Mouse (Mus musculus) forebrain, postnatal 0 days (tissue): Measurements from ENCODE around the gene Gpcpd1. TPM values are rescaled to one million over a fixed set of nuclear protein-coding genes. Genes with fewer than 3 reads are reported as not detected.
A peak's percentile ranks its signal among the peaks of the same experiment; 100 is the strongest.

Source experiments
- ATAC-seq: fragments of 200-750 bp; cut with Nextera tagmentation; 2 replicates; pipeline ENCODE4 v1.8.0; 2017; ENCODE audit warnings: mild to moderate bottlenecking, moderate library complexity
- DNase-seq: peaks from one replicate; pipeline ENCODE4 v3.0.0-alpha.2; 2015
- H3K27ac ChIP-seq: fragments of 300-500 bp; sonication (generic); 2 replicates; pipeline ENCODE4 v1.5.1; 2014; ENCODE audit warnings: low read depth, mild to moderate bottlenecking, antibody characterized with exemption, low read length, moderate library complexity, mixed read lengths
- H3K27me3 ChIP-seq: fragments of 300-500 bp; sonication (generic); 2 replicates; pipeline ENCODE4 v1.6.1; 2014; ENCODE audit warnings: mild to moderate bottlenecking, low read length, mixed read lengths; ENCODE audit not compliant: insufficient read depth
- H3K36me3 ChIP-seq: fragments of 300-500 bp; sonication (generic); 2 replicates; pipeline ENCODE4 v1.6.1; 2014; ENCODE audit warnings: mild to moderate bottlenecking, moderate library complexity; ENCODE audit not compliant: insufficient read depth
- H3K4me1 ChIP-seq: fragments of 300-500 bp; sonication (generic); 2 replicates; pipeline ENCODE4 v1.6.1; 2014; ENCODE audit warnings: antibody characterized with exemption; ENCODE audit not compliant: insufficient read depth
- H3K4me2 ChIP-seq: fragments of 300-500 bp; sonication (generic); 2 replicates; pipeline ENCODE4 v1.6.1; 2014; ENCODE audit warnings: low read depth, mild to moderate bottlenecking, moderate library complexity
- H3K4me3 ChIP-seq: fragments of 300-500 bp; sonication (generic); 2 replicates; pipeline ENCODE4 v1.5.1; 2014; ENCODE audit warnings: low read depth, low read length, mixed read lengths
- H3K9ac ChIP-seq: fragments of 300-500 bp; sonication (generic); 2 replicates; pipeline ENCODE4 v1.6.1; 2014; ENCODE audit warnings: mild to moderate bottlenecking
- H3K9me3 ChIP-seq: fragments of 300-500 bp; sonication (generic); 2 replicates; pipeline ENCODE4 v1.6.1; 2016; ENCODE audit warnings: low read length
- CTCF ChIP-seq: sonication (generic); IDR thresholded peaks from 2 replicates; pipeline ENCODE4 v1.5.1; 2016; ENCODE audit warnings: antibody characterized with exemption, control low read depth, low read depth
- WGBS: fragments of 180-500 bp; shearing (Covaris S2); extraction: QIAGEN DNeasy Blood & Tissue Kit; methylation state at CpG from one replicate; pipeline ENCODE4 v1.1.7; 2014; 5-methylcytosine and 5-hydroxymethylcytosine counted together
- polyA plus RNA-seq: library from polyadenylated mRNA; unstranded; fragments of >200 nt; fragmentation: Nextera tagmentation; extraction: Ambion mirVana; gene quantifications from 2 replicates; pipeline ENCODE4 v1.2.1, GENCODE M21; 2015
- total RNA-seq: library from RNA; depleted of rRNA; stranded (reverse); fragments of >200 nt; gene quantifications from 2 replicates; pipeline ENCODE4 v1.2.3, GENCODE M21; 2014

Gene Gpcpd1
- total and polyA plus RNA-seq, 2 experiments from 2014 or later = 80.1 to 97.7 TPM

GRCm38 (mm10) chr2:132569686-132570085 is 17.8 kb downstream of the Gpcpd1 start:
- TF ChIP-seq CTCF = no peak
- no peaks in the 10 kb centered on the region for H3K27me3 ChIP-seq
- no peak overlapping the region for H3K9ac ChIP-seq
- no peak for ATAC-seq
- H3K9me3 ChIP-seq = no peaks in the 10 kb centered on the region
- H3K4me3 ChIP-seq = no peak overlapping the region
- H3K27ac ChIP-seq = no peak overlapping the region
- no peak for DNase-seq
- no peaks in the 10 kb centered on the region for H3K4me1 ChIP-seq
- peaks cover 42% of the 10 kb centered on the region for H3K36me3 ChIP-seq
- no peak overlapping the region for H3K4me2 ChIP-seq
- WGBS = 84% methylated on average over 6 of the region's 6 CpGs

- no peak overlapping the region for H3K9ac ChIP-seq
- ATAC-seq (no peak), DNase-seq (no peak)
- 87% methylated on average over 2 of the region's 2 CpGs for WGBS
- TF ChIP-seq CTCF = no peak
- no peak overlapping the region for H3K27ac ChIP-seq
- no peak overlapping the region for H3K4me3 ChIP-seq
- H3K9me3 ChIP-seq = no peaks in the 10 kb centered on the region
- H3K36me3 ChIP-seq = peaks cover 47% of the 10 kb centered on the region
- H3K4me1 ChIP-seq = no peaks in the 10 kb centered on the region
- H3K27me3 ChIP-seq = no peaks in the 10 kb centered on the region
- no peak overlapping the region for H3K4me2 ChIP-seq
These were observed 20.1 kb downstream of the Gpcpd1 start for GRCm38 (mm10) chr2:132567414-132567813.

- Histone ChIP-seq H3K4me2 (no peak overlapping the region), H3K27ac (no peak overlapping the region), H3K27me3 (no peaks in the 10 kb centered on the region), H3K36me3 (peaks cover 26% of the 10 kb centered on the region), H3K9ac (no peak overlapping the region), H3K9me3 (no peaks in the 10 kb centered on the region), H3K4me3 (no peak overlapping the region), H3K4me1 (no peaks in the 10 kb centered on the region)
- ATAC-seq (no peak), DNase-seq (no peak)
- TF ChIP-seq CTCF = no peak
- 98% methylated on average over 4 of the region's 4 CpGs for WGBS
These were observed 25.7 kb downstream of the Gpcpd1 start for GRCm38 (mm10) chr2:132561860-132562259.

- peaks cover 21% of the 10 kb centered on the region for H3K36me3 ChIP-seq
- ATAC-seq = peak; percentile 20; the same call in 1 of the 2 replicates
- H3K9me3 ChIP-seq = no peaks in the 10 kb centered on the region
- no peak overlapping the region for H3K4me2 ChIP-seq
- no peaks in the 10 kb centered on the region for H3K27me3 ChIP-seq
- no peak overlapping the region for H3K9ac ChIP-seq
- no peak for TF ChIP-seq CTCF
- no peak overlapping the region for H3K4me3 ChIP-seq
- H3K27ac ChIP-seq = no peak overlapping the region
- DNase-seq = no peak
- 50% methylated on average over 1 of the region's 1 CpGs for WGBS
- no peaks in the 10 kb centered on the region for H3K4me1 ChIP-seq
These were observed 59.7 kb downstream of the Gpcpd1 start for GRCm38 (mm10) chr2:132527864-132528263.

GRCm38 (mm10) chr2:132526894-132527532 is 60.5 kb downstream of the Gpcpd1 start:
- H3K4me3 ChIP-seq = no peak overlapping the region
- no peaks in the 10 kb centered on the region for H3K4me1 ChIP-seq
- ATAC-seq (peak; percentile 63), DNase-seq (peak; percentile 53)
- H3K27ac ChIP-seq = no peak overlapping the region
- H3K36me3 ChIP-seq = peaks cover 19% of the 10 kb centered on the region
- no peak overlapping the region for H3K4me2 ChIP-seq
- TF ChIP-seq CTCF = no peak
- H3K9me3 ChIP-seq = no peaks in the 10 kb centered on the region
- H3K9ac ChIP-seq = no peak overlapping the region
- no peaks in the 10 kb centered on the region for H3K27me3 ChIP-seq
- 57% methylated on average over 10 of the region's 10 CpGs for WGBS

GRCm38 (mm10) chr2:132526110-132526509 is 61.4 kb downstream of the Gpcpd1 start:
- Histone ChIP-seq H3K9me3 (no peaks in the 10 kb centered on the region), H3K27me3 (no peaks in the 10 kb centered on the region), H3K9ac (no peak overlapping the region), H3K4me1 (no peaks in the 10 kb centered on the region), H3K27ac (no peak overlapping the region), H3K4me3 (no peak overlapping the region), H3K36me3 (peaks cover 16% of the 10 kb centered on the region), H3K4me2 (no peak overlapping the region)
- ATAC-seq = no peak
- no peak for DNase-seq
- 67% methylated on average over 4 of the region's 4 CpGs for WGBS
- no peak for TF ChIP-seq CTCF

GRCm38 (mm10) chr2:132518021-132518901 is 69.3 kb downstream of the Gpcpd1 start:
- no peak overlapping the region for H3K4me3 ChIP-seq
- H3K36me3 ChIP-seq = no peaks in the 10 kb centered on the region
- no peaks in the 10 kb centered on the region for H3K27me3 ChIP-seq
- WGBS = 73% methylated on average over 18 of the region's 18 CpGs
- DNase-seq = no peak
- no peak overlapping the region for H3K9ac ChIP-seq
- H3K27ac ChIP-seq = no peak overlapping the region
- no peak overlapping the region for H3K4me2 ChIP-seq
- H3K4me1 ChIP-seq = no peaks in the 10 kb centered on the region
- H3K9me3 ChIP-seq = no peaks in the 10 kb centered on the region
- no peak for TF ChIP-seq CTCF
- ATAC-seq = no peak
